Mouse (Mus musculus): ENCODE results near the gene Klhl5.

The Klhl5 gene

DNA sequence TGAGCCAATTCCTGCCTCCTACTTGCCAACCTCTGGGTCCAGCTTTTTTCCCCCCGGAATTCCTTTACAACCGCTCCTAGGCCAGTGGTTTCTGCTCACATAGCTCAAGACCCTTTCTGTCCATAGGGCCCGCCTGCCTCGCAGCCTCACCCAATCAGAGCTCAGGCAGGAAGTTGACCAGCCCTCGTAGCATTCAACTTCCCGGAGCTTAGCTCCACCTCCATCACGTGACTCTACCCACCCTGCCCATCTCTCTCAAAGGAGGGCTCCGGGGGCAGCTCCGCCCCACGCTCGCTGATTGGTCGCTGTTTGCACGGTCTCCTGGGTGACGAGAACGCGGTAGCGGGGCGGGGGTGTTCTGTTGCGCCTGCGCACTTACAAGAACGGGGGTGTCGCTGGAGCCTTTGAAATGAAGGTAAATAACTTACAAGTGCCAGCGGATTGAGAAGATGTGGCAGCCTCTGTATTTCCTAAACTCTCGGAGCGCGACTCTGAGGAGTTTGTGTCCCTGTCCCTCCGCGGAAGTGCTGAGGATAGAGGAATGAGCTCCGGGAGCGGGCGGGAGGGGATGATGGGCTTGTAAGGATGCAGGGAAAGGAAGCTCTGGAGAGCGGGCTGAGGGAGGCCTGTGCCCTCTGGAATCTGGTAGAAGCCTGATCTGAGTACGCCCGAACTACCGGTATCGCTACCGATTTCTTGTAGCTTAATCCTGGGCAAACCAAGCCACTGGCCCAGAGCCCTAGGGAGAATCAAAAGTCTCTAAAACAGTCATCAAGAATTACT, 92.2 kb downstream of the Klhl5 start, which contains the start of gene Wdr19:
Gene Wdr19, plus strand, starts transcription at position 351 of the 783 bp plus-strand sequence.
- peak; percentile 99 for DNase-seq (ENCODE audit: low spot score in 2 of 2)

- no peak for DNase-seq (ENCODE audit: low spot score in 2 of 2)
Observed at GRCm38 (mm10) chr5:65204726-65205125, 97.4 kb downstream of the Klhl5 start.

DNA sequence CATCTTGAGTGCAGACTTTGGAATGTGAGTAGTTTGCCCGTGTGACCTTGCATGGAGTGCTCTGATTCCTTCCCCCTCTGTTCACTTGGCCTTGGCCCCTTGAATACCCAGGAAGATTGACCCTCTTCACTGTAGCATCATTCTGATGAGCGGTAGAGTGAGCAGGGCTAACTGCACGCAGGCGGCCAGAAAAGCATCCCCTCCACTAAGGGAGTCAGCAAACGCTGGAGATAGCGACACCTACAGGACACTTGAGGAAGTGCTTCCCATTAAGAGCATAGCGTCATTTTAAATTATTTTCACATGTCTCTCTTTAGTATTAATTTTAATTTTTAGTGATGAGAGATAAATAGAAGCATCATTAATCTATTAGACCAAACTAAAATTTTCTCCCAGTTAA, 106.0 kb downstream of the Klhl5 start:
- no peak for DNase-seq (ENCODE audit: low spot score in 2 of 2)

All from frontal cortex, postnatal 36 days (tissue).